8 mouse cellular contexts compared by ENCODE assay signal in the genomic region with DNA sequence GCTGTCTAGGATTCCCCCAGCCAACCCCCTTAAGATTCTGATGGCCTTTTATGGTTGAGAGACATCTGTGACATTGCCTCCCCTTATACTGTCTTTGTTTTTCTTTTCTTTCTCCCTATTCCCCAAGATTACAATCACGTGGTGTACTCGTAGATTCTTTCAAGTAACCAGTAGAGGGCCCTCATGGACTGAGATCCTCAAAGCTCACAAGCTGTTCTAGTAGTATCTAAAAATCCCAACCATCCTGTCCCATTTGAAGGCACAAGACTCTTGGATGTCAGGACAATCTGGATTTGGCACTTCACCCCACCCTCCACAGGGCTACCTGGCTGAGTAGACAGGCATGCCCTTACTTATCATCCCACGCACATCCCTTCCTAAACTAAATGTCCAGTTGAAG. TPM values are rescaled to one million over a fixed set of nuclear protein-coding genes. Genes with fewer than 3 reads are reported as not detected.
A peak's percentile ranks its signal among the peaks of the same experiment; 100 is the strongest.
DNase-seq lines count a peak whose midpoint lies in the region; ATAC-seq and TF ChIP-seq lines count a peak whose summit lies in the region.

No protein-coding gene starts in this region.

- TF ChIP-seq CTCF in liver, postnatal 0 days (IDR thresholded peaks at IDR 0.05; ENCODE audit: low read depth), result peak; percentile 68

- no peak overlapping the region for H3K4me2 ChIP-seq in liver, postnatal 0 days (ENCODE audit: low read depth, low read length)
- H3K4me2 ChIP-seq in liver, embryonic 11.5 days, result no peak overlapping the region

- H3K4me1 ChIP-seq in liver, postnatal 0 days (ENCODE audit: insufficient read depth), result peaks cover 3% of the 10 kb centered on the region; the same call in 1 of the 2 replicates
- H3K4me1 ChIP-seq in liver, embryonic 11.5 days (replicated peaks; ENCODE audit: control insufficient read depth, insufficient read depth, low read length), result no peaks in the 10 kb centered on the region

- H3K27me3 ChIP-seq in liver, postnatal 0 days (ENCODE audit: insufficient read depth, low read length), result no peaks in the 10 kb centered on the region
- no peaks in the 10 kb centered on the region for H3K27me3 ChIP-seq in liver, embryonic 11.5 days (replicated peaks; ENCODE audit: control insufficient read depth, insufficient read depth, low read length)

- H3K27ac ChIP-seq in liver, postnatal 0 days (ENCODE audit: low read depth), result no peak overlapping the region
- no peak overlapping the region for H3K27ac ChIP-seq in liver, embryonic 11.5 days (ENCODE audit: low read depth, low read length)

- no peak for ATAC-seq in liver, postnatal 0 days
- ATAC-seq in liver, embryonic 11.5 days (replicated peaks; ENCODE audit: low FRiP score), result no peak
- ATAC-seq in megakaryocyte-erythroid progenitor cell, adult 5-6 weeks (replicated peaks; ENCODE audit: low FRiP score, low TSS enrichment, poor library complexity, severe bottlenecking), result peak; percentile 72; the same call in 1 of the 2 replicates

- H3K4me3 ChIP-seq in liver, postnatal 0 days (ENCODE audit: low read depth, low read length), result no peak overlapping the region
- H3K4me3 ChIP-seq in liver, embryonic 11.5 days (ENCODE audit: low read depth, low read length), result no peak overlapping the region

- no peaks in the 10 kb centered on the region for H3K36me3 ChIP-seq in liver, postnatal 0 days (replicated peaks; ENCODE audit: insufficient read depth, low read length)
- no peaks in the 10 kb centered on the region for H3K36me3 ChIP-seq in liver, embryonic 11.5 days (ENCODE audit: control insufficient read depth, insufficient read depth, low read length)

- DNase-seq in cerebellum, postnatal 10 days, result peak; percentile 33 to 66
- DNase-seq in cerebellum, adult 11 months, result no peak
- DNase-seq in liver, postnatal 0 days, result no peak
- no peak for DNase-seq in liver, embryonic 11.5 days (ENCODE audit: low spot score)
- peak; percentile 74 for DNase-seq in embryo, embryonic 10 days (ENCODE audit: low spot score)
- no peak for DNase-seq in testis, postnatal 14 days (ENCODE audit: low spot score)
- no peak for DNase-seq in urinary bladder, adult 18-20 months (ENCODE audit: low spot score in 2 of 2)

- WGBS in liver, postnatal 0 days (ENCODE audit: insufficient replicate concordance), result 29% methylated on average over 3 of the region's 3 CpGs
- WGBS in liver, embryonic 11.5 days, result 27% methylated on average over 3 of the region's 3 CpGs

- no peak overlapping the region for H3K9ac ChIP-seq in liver, postnatal 0 days (replicated peaks)
- no peak overlapping the region for H3K9ac ChIP-seq in liver, embryonic 11.5 days (ENCODE audit: low read depth, low read length)

- no peaks in the 10 kb centered on the region for H3K9me3 ChIP-seq in liver, postnatal 0 days (ENCODE audit: low read length)
- H3K9me3 ChIP-seq in liver, embryonic 11.5 days (ENCODE audit: control insufficient read depth, low read length), result no peaks in the 10 kb centered on the region

- TF ChIP-seq EP300 in liver, postnatal 0 days (IDR thresholded peaks at IDR 0.05; ENCODE audit: low read depth), result no peak

RNA-seq across cellular contexts. Expression of a gene that starts 8.2 kb away (rescaled TPM):
- 10.5 and 13.9 TPM in 2 replicates for polyA plus RNA-seq in liver, postnatal 0 days (2015; fragmentation: Nextera tagmentation; extraction: Ambion mirVana)
- polyA plus RNA-seq in liver, embryonic 11.5 days (2014; fragmentation: Nextera tagmentation; extraction: Ambion mirVana), result 72.7 and 75.2 TPM in 2 replicates
- 63.6 and 66.2 TPM in 2 replicates for total RNA-seq in megakaryocyte-erythroid progenitor cell, adult 5-6 weeks (2014; fragmentation: Nextera tagmentation)
- 70.4 and 95.9 TPM in 2 replicates for total RNA-seq in megakaryocyte-erythroid progenitor cell, adult 5-6 weeks (2017)

RNA-seq across cellular contexts. Expression of a gene that starts 8.5 kb away (rescaled TPM):
- 0.21 and 0.42 TPM in 2 replicates for polyA plus RNA-seq in liver, postnatal 0 days (2015; fragmentation: Nextera tagmentation; extraction: Ambion mirVana)
- 0.40 and 0.64 TPM in 2 replicates for polyA plus RNA-seq in liver, embryonic 11.5 days (2014; fragmentation: Nextera tagmentation; extraction: Ambion mirVana)
- 0.47 TPM in 1 of 2 replicates, not detected in the other for total RNA-seq in megakaryocyte-erythroid progenitor cell, adult 5-6 weeks (2014; fragmentation: Nextera tagmentation)
- total RNA-seq in megakaryocyte-erythroid progenitor cell, adult 5-6 weeks (2017), result 0.46 TPM in 1 of 2 replicates, not detected in the other

Comparison
In these comparisons a context has a peak if more than half of its experiments do, and no peak if none do; other contexts are left out.
1. DNase-seq: peak in cerebellum, postnatal 10 days (2 of 2) and embryo, embryonic 10 days (single experiment); none in cerebellum, adult 11 months (single experiment), liver, postnatal 0 days (single experiment), liver, embryonic 11.5 days (single experiment), testis, postnatal 14 days (single experiment) and urinary bladder, adult 18-20 months (0 of 2).